Mouse (Mus musculus) testis, adult 2 months (tissue): ENCODE results near the gene Daam2. TPM values are rescaled to one million over a fixed set of nuclear protein-coding genes. Genes with fewer than 3 reads are reported as not detected.

Experiments used
- H3K27ac ChIP-seq: fragments of 200-500 bp; 2 replicates; pipeline ENCODE4 v1.5.1; 2012; ENCODE audit warnings: low read depth, low read length; ENCODE audit not compliant: control insufficient read depth, insufficient read depth
- H3K27me3 ChIP-seq: fragments of 200-500 bp; 2 replicates; pipeline ENCODE4 v1.6.1; 2012; ENCODE audit warnings: mild to moderate bottlenecking, low read length, moderate library complexity; ENCODE audit not compliant: control insufficient read depth, insufficient read depth
- H3K36me3 ChIP-seq: fragments of 200-500 bp; 2 replicates; pipeline ENCODE4 v1.6.1; 2012; ENCODE audit warnings: mild to moderate bottlenecking, low read length; ENCODE audit not compliant: control insufficient read depth, insufficient read depth
- H3K4me1 ChIP-seq: fragments of 200-500 bp; 2 replicates; pipeline ENCODE4 v1.6.1; 2012; ENCODE audit warnings: low read length; ENCODE audit not compliant: control insufficient read depth, insufficient read depth
- H3K4me3 ChIP-seq: fragments of 200-500 bp; 2 replicates; pipeline ENCODE4 v1.5.1; 2012; ENCODE audit warnings: low read depth, mild to moderate bottlenecking, low read length, moderate library complexity, mixed read lengths; ENCODE audit not compliant: control insufficient read depth
- CTCF ChIP-seq: fragments of 200-500 bp; IDR thresholded peaks from 2 replicates; pipeline ENCODE4 v1.5.1; 2012; ENCODE audit warnings: low read depth, mild to moderate bottlenecking, inconsistent platforms, low read length, moderate library complexity; ENCODE audit not compliant: control insufficient read depth, insufficient read depth, insufficient replicate concordance
- POLR2A ChIP-seq: fragments of 200-500 bp; IDR thresholded peaks from 2 replicates; pipeline ENCODE4 v1.6.1; 2012; ENCODE audit warnings: low read depth, mild to moderate bottlenecking, inconsistent platforms, low read length, moderate library complexity; ENCODE audit not compliant: control insufficient read depth
- polyA plus RNA-seq: library from polyadenylated mRNA; depleted of rRNA; stranded (reverse); fragments of >200 nt; gene quantifications from 2 replicates; pipeline ENCODE4 v1.2.3, GENCODE M21; 2012

The Daam2 gene
- polyA plus RNA-seq, 1 experiment = 33.5 TPM

DNA sequence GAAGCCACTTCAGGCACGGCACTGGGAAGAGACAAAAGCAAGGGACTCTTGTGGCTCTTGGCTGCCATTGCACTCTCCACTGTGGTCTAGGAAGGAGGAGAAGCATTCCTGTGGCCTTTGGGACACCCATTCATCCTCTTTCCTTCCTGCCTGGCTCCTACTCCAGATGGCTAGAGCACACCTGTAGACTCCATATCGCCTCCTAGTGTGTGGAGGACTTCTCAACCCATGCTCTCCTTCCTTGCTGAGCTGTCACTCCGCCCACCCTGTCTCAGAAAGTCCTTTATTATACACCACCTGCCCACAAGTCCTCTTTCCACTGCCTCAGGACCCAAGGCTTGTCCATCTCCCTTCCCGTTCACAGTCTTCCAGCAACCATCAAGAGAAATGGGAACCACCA is 70.9 kb downstream of the Daam2 start:
- Histone ChIP-seq H3K27ac (no peak overlapping the region), H3K36me3 (no peaks in the 10 kb centered on the region)
- peak; percentile 23; the same call in 1 of the 2 replicates for TF ChIP-seq CTCF
- no peak for TF ChIP-seq POLR2A

DNA sequence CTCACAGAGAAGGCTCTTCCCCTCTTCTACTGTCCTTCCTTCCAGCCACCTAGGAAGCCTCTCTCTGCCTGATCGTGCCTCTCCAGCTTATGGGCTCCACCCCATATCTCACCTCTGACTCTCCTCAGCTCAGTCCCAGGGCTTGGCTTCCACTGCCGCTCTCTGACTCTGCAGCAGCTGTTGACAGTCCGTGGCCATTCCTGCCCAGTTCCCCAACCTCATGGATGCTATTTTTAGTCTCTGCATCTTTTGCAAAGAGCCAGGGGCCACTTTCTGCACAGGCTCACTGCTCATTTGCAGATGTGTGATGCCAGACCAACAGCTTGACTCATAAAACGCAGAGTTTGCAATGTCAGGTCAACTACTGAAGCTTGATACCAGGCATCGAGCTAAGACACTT is 75.0 kb downstream of the Daam2 start:
- TF ChIP-seq CTCF (no peak), POLR2A (no peak)
- H3K36me3 ChIP-seq = no peaks in the 10 kb centered on the region
- no peak overlapping the region for H3K27ac ChIP-seq
- H3K27me3 ChIP-seq = no peaks in the 10 kb centered on the region
- no peaks in the 10 kb centered on the region for H3K4me1 ChIP-seq
- H3K4me3 ChIP-seq = peak overlapping the region; percentile 72

More for the DNA sequence above, 70.9 kb downstream of the Daam2 start:
- Histone ChIP-seq H3K4me3 (no peak overlapping the region), H3K4me1 (no peaks in the 10 kb centered on the region), H3K27me3 (no peaks in the 10 kb centered on the region)

DNA sequence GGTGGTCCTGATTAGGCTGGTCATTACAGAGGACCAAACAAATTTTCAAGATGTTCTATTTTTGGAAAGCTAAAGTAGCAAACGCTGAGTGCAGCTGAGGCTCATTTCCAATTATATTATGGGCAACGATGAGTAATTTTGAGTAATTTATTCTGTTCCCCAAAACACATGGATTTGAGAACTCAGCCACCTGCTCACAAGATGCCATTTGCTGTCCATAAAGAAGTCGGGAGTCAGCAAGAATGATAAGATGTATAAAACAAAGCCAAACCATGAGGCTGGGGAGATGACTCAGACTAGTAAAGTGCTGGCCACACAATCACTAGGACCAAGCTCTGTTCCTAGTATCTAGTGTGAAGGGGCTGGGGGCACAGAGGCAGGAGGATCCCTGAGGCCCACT is 79.7 kb downstream of the Daam2 start:
- no peaks in the 10 kb centered on the region for H3K36me3 ChIP-seq
- no peak overlapping the region for H3K27ac ChIP-seq
- H3K4me3 ChIP-seq = no peak overlapping the region
- TF ChIP-seq CTCF (no peak), POLR2A (no peak)
- H3K27me3 ChIP-seq = no peaks in the 10 kb centered on the region
- H3K4me1 ChIP-seq = no peaks in the 10 kb centered on the region

DNA sequence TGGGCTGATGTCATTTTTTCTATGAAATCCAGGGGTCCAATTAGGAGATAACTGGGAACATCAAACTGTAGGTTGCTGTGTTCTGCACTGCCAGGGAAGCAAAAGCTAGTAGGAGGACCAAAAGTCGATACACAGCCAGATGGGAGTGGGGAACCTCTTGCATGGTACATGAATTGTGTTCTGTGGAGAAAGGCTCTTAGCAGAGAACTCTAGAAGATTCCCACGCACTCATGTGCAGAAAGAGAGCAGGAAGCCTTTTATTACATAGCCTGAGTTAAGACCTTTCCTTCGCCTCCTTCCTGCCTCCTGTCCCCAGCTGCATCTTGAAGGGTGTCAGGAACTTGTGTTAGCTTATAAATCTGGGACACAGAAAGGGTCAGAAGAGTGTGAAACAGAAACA is 82.3 kb downstream of the Daam2 start:
- Histone ChIP-seq H3K36me3 (no peaks in the 10 kb centered on the region), H3K4me1 (no peaks in the 10 kb centered on the region), H3K4me3 (no peak overlapping the region), H3K27me3 (no peaks in the 10 kb centered on the region), H3K27ac (no peak overlapping the region)
- TF ChIP-seq CTCF (no peak), POLR2A (no peak)

DNA sequence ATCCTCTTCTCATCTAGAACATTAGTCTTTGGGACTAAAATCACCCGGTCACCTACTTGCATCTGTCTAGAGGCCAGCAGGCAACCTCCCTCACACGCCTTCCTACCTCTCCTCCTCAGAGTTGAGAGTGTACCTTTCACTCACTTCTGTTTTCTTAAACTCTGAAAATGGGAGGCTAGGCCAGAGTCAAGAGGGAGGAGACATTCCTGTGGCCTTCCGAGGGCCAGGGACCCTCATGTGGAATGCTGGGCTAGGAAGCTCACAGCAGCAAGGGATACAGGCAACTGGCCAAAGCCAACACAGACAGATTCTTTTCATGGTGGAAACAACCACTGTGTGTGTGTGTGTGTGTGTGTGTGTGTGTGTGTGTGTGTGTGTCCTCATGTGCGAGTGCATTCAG is 86.8 kb downstream of the Daam2 start:
- no peaks in the 10 kb centered on the region; the same call in 1 of the 2 replicates for H3K4me1 ChIP-seq
- no peaks in the 10 kb centered on the region for H3K36me3 ChIP-seq
- TF ChIP-seq CTCF (no peak), POLR2A (no peak)
- H3K27ac ChIP-seq = no peak overlapping the region
- H3K4me3 ChIP-seq = no peak overlapping the region
- H3K27me3 ChIP-seq = no peaks in the 10 kb centered on the region

DNA sequence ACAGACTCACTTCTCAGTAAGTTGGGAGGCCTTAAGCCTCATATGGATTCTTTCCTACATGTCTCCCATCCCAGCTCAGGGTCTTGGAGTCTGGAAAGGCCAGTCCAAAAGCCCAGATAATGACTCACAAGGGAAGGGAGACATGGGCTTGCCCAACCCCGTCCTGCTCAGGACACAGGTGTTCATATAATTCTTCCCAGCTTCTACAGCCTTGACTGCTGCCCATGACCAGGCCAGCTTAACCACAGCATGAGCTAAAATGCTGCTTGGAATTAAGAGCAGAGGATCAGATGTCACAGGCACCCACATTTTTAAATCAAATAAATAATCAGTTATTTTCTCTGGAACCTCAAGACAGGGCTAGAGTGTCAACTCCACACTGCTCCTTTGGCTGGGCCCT is 89.0 kb downstream of the Daam2 start:
- no peaks in the 10 kb centered on the region for H3K36me3 ChIP-seq
- no peak overlapping the region for H3K4me3 ChIP-seq

DNA sequence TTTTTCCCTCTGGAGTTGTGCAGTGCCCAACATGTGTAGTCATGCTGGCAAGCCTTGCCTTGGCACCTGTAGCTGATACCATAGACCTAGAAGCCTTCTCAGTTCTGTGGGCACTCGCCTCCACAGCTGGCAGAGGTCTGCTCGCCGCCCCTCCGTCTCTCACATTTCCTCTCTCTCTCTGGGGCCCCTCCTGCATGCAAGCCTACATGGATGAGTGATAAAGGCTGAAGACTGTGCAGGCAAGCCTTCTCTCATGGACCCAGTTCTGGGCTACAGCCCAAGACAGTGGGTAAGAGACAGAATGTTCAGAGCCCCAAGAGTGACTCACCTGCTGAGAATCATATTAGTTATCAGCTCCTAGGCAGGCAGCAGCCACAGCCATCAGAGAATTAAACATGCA is 90.1 kb downstream of the Daam2 start:
- no peak for TF ChIP-seq CTCF
- no peak for TF ChIP-seq POLR2A
- H3K27ac ChIP-seq = no peak overlapping the region

More for the DNA sequence above, 89.0 kb downstream of the Daam2 start:
- Histone ChIP-seq H3K4me1 (no peaks in the 10 kb centered on the region; the same call in 1 of the 2 replicates), H3K27ac (no peak overlapping the region), H3K27me3 (no peaks in the 10 kb centered on the region)
- no peak for TF ChIP-seq CTCF
- no peak for TF ChIP-seq POLR2A

DNA sequence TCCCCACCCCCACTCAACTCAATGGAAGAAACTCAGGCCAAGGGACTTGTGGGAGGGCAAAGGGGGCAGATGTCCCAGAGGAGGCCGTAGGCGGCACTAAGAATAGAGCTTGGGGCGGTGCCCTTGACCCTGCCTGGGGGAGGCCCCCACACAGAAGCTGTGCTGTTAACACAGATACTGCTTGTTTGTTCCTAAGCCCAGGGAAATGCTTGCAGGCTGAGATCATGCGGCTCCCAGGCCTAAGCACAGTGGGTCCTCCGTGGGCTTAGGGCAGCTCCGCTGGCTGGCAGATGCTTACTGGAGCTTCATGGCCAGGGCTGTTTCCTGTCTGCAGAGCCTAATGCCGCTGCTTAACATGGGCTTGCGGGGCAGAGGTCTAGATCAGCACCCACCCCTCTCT is 91.5 kb downstream of the Daam2 start:
- Histone ChIP-seq H3K36me3 (no peaks in the 10 kb centered on the region), H3K27me3 (no peaks in the 10 kb centered on the region), H3K4me1 (no peaks in the 10 kb centered on the region; the same call in 1 of the 2 replicates), H3K27ac (peak overlapping the region; percentile 27; the same call in 1 of the 2 replicates), H3K4me3 (no peak overlapping the region)
- TF ChIP-seq POLR2A (no peak), CTCF (no peak)

More for the DNA sequence above, 90.1 kb downstream of the Daam2 start:
- H3K4me1 ChIP-seq = no peaks in the 10 kb centered on the region; the same call in 1 of the 2 replicates
- no peaks in the 10 kb centered on the region for H3K27me3 ChIP-seq
- no peak overlapping the region for H3K4me3 ChIP-seq
- H3K36me3 ChIP-seq = no peaks in the 10 kb centered on the region
